Mouse (Mus musculus): ENCODE data around the gene Gm10100.
"Not testable (repeated sequence)": the region's sequence is repeated elsewhere in the genome, so short reads cannot be mapped to it uniquely, and the experiment has no call there.

DNA sequence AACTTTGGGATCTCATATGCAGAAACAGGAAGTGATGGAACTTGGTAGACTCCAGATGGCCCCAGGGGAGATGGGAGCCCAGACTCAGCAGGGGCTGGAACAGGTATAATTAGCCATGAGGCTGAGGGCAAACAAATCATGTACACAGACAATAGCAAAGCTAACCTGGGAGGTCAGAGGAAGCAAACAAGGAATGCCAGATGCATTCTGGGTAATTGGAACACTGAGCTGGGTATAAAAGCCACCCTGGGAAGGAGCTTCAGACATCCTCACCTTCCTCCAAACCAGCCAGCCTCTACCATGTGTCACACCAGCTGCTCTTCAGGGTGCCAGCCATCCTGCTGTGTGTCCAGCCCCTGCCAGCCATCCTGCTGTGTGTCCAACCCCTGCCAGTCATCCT lies 15.1 kb upstream of the Gm10100 start, which contains the start of gene Gm10024:
- not testable (repeated sequence) for TF ChIP-seq CTCF (IDR thresholded peaks at IDR 0.05); POLR2A (IDR thresholded peaks at IDR 0.05; ENCODE audit: insufficient read depth, low read depth, low read length)
